Mouse (Mus musculus): ENCODE data around the gene Slc22a23. TPM values are rescaled to one million over a fixed set of nuclear protein-coding genes. Genes with fewer than 3 reads are reported as not detected.

The Slc22a23 gene
- total RNA-seq, 2 experiments from 2014 or later: 7.8 to 8.9 TPM

DNA sequence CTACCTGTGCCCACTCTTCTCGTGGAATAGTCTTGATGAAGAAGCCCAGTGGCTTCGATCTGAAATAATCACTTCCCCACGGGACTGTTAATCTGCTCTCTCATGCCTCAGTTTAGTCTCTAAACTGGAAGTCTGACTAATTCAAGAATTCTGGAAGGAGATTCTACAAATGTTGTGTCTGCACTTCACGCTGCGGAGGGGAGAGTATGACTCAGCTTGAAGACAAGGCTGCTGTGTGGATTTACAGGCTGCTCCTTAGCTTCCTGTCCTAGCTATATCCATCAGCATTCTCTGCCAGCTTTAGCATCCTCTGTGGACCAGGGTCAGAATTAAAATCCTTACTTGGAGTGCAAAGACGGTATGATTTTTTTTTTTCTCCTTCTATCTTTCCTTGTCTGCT, 112.0 kb downstream of the Slc22a23 start:
- DNase-seq: no peak

DNA sequence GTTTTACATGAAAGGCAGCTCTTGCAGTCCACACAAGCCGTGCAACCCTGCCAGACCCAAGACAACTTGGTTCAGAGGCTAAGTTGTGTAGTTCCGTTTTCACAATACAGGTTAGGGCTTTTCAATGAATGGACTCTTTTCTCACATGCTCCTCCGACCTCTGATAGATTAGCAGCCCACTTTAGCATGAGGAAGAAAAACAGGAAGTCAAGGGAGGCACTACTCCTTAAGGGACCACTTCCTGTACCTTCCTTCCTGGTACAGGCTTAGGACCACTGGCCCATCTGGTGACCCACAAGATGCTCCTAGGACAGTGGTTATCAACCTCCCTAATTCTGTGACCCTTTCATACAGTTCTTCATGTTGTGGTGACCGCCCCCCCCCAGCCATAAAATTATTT, 116.1 kb downstream of the Slc22a23 start:
- no peak for DNase-seq

DNA sequence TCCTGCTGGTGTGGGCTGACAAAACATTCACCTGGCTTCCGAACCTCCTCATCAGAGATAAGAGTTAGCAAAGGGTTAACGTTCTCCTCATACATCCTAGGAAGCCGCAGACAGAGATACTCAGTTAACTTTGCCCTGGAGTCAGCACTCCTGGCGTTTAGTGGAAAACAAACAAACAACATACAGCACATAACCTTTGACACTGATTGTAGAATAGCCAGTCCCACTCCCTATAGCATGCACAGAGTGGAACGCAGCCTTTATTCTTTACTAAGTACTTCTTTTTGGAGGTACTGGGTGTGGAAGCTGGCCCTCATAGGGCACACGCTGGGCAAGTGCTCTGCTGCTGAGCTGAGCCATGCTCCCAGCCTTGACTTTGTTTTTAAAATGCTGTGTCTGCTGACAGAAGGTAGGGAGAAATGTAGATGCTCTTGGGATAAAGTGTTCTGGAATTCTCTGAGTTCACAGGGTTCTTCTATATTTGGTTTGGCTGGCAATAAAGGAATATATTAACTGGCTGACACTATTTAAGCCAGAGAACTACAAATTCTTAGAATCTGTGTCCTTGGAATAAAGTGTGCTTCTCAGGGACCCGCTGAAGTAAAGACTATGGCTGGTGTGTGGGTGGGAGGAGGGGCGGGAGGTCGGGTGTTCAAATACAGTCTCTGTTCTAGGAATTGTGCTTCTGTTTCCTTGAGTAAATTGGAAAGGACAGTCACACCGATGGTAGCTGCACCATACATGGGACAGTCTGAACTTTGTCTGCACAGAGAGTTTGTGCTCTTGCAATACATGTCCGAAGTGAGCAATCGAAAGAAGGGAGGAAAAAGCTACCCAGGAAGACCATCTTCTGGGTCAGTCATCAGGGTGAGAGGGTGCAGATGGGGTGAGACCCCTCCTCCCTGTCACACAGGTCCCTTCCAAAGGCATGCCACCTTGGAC, 117.0 kb downstream of the Slc22a23 start:
- no peak for DNase-seq

DNA sequence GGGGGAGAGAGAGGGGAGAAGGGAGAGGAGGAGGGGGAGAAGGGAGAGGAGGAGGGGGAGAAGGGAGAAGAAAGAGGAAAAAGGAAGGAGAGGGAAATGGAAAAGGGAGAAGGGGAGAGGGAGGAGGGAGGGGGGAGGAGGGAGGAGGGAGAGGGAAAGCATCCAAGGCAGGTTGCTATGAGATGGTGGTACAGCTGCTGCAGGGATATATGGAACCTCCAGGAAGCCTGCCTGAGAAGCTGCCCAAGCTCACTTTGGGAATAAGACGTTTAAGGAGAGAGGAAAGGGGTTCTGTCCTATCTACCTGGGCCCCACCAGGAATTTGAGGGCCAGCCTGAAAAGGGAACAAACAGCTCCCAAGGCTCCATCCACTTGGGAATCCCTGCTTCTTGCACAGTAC, 118.0 kb downstream of the Slc22a23 start:
- no peak for DNase-seq

DNA sequence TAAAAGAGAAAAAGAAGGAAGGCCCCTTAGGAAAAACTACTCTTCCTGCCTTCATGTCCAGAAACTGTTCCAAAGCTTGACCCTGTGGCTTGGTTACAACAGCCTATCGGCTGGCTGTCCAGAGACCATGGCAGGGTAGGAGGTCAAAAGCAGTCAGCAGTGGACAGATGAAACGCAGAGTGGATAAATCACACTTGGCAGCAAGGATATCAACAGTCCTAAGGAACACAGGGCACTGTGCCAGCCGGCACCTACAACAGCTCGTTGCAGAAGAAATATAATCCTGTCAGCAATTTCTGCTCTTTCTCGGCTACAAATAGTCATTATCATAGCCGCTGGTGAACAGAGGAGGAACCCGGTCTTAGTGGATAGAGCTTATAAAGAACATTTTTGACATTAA, 122.0 kb downstream of the Slc22a23 start:
- DNase-seq: peak; percentile 71 to 79

DNA sequence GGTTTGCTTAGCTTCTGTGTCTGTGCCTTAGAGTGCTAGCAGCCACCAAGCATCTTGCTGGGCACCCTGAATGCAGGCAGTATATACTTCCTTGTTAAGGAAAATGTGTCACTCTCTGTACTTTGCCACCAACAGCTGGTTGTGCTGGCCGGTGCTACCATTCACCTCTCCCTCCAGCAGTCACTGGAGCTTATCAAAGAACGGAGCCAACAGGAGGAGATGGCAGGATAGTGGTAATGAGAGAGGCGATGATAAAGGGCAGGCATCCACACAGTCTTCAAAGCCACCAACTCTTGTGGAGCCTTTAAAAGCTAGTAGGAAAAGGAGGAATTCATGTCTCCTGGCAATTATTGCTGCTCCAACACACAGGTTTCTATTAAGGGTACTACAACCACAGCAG, 125.3 kb downstream of the Slc22a23 start:
- no peak for DNase-seq

DNA sequence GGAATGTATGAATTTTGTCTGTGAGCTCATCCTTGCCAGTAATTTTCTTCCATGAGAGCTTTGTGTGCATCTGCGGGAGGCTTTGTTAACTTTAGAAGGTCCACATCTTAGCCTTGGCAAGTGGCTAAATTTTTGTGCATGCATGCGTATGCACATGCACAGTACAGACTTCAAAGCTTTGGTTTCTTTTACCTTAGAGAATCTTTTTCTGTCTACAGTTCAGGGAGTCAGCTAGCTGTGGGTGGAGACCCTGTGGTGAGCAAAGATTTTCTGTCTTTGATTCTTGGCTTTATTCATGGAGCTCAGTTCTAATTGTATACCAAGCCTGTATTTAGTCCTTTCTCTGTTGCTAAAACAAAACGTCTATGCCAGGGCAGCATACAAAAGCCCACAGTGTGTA, 126.2 kb downstream of the Slc22a23 start:
- no peak for DNase-seq

DNA sequence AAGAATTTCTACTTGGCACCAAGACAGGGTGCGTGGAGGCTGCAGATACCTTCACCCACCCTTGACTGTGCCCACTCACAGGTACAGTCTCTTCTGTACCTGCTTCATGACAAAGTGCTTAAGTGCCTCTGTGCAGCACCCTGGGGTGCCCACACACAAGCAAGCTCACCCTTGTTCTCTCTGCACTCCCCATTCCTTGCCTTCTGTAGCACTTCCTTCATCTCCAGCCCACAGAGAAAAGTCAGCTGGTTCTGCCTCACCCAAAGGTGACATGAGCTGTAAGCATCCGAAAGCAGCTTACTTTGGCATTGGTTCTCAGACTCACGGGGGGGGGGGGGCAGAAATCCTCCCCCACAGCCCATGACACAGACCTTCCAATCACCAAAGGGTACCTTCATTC, 130.1 kb downstream of the Slc22a23 start:
- DNase-seq: no peak

DNA sequence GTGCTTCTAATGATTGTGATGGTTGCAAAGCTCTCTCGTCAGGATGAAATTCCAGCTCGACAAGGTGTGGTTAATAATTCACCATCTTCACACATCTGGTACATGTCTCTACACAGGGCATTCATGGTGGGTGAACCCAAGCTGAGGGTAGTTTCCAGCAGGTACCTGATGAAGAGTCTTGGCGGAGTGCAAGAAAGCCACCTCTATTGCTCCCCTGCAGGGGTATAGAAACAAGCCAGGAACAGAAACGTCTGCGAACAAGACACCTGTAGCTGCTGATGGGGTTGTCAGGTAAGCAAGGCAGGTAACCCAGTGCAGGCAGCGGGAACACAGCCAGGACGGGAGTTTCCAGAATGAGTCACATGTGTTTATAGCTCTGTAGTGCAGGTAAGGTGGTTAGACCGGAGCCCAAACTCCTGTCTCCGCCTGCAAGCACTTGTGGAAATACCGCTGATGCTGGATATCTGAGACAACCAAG, 132.2 kb downstream of the Slc22a23 start:
- DNase-seq: no peak

DNA sequence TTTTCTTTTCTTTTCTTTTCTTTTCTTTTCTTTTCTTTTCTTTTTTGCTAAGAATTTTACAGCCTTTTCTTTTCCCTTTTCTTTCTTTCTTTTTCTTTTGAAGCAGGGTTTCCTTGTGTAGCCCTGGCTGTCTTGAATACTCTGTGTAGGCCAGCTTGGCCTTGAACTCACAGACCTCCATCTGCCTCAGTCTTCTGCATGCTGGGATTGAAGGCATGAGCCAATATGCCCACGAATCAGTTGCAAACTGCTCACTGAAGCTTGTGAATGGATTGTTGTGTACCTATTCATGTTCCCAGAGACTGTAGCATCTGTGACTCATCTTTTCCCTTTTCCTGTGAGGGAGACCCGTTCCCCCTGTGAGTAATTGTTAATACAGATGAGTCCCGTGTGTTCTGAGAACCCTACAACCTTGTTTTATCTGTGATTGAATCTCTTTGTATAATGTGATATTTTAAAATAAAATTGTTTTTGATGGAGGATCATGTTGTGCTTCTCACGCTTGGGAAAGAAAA, 133.7 kb downstream of the Slc22a23 start:
- no peak for DNase-seq

DNA sequence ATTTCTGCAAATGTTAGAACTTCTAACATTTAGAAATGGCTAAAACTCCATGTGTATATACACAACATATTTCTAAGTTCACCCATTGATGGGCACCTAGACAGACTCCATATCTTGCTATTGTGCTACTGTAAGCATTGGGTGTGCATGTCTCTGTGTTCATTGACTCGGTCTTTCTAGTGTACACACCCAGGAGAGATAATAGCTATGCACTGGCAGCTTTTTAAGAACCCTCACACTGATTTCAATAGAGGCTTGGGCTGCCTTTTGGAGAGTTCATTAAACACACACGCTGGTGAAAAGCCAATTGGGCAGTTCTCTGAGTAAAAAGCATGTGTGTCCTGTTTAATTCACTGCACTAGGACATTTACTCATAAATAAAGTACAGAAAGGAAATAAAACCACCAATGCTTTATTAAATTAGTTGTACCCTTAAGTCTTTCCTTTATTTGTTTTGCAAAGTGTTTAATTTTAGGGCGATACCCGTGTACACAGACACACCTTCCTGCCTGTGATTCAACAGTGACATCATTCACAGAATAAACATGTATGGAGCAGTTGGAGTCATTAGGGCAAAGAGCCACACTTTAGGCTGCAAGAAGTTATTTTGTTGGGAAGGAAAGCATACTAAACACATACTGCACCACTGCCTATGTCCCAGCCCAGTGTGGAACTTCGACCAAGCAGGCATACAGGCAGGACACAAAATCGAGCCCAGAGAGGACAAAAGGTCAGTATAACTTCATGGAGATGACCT, 137.1 kb downstream of the Slc22a23 start:
- DNase-seq: no peak

DNA sequence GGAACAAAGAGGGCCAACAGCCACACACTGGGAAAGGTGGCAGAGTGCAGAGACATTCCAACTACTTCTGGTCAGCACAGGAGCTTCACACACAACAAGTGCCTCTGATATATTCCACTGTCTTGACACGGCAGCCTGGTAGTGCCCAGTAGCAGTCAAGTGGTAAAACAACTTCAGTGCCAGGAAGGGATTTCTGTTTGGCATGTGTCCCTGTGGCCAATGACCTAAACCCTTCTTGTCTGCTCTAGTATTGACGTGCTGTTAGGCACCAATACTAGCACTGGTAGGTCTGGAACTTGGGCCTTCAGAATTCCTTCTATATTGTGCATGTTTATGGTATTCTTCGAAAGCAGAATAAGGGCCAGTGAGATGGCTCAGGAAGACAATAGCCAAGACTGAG, 139.8 kb downstream of the Slc22a23 start:
- DNase-seq: no peak

DNA sequence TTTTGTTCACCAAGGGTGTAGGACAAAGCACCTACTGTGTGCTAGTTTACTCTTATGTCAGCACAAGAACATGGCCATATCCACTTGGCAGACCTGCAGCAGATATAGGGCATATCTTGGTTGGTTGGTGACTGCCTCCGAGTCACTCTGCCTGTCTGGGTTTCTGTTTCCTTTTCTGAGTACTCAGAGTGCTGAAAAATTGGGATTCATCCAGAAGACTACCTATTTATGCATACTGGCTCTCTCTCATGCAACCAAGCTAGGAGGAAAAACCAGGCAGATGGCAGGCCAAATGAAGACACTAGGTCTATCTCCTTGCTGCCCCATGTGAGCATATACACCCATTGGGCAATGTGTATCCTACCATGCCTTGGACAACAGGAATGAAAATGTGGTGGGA, 149.3 kb downstream of the Slc22a23 start:
- no peak for DNase-seq

DNA sequence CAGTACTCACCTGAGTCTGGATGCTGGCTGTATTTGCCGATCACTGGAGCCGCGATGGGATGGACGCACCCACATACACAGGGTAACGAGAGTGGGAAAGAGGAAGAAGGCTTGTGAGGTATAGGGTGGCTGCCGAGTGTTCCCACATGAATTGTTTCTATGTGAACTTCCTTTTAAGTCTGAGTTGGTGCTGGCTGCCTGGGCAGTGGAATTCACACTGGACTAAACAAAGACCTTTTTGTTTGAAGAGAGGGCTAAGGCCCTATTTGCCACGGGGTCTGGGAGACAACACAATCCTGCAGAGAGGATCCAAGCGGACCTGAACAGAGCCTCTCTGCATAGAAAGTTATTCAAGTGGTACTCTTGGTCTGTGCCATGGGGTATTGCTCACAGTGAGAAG, 151.6 kb downstream of the Slc22a23 start:
- no peak for DNase-seq

DNA sequence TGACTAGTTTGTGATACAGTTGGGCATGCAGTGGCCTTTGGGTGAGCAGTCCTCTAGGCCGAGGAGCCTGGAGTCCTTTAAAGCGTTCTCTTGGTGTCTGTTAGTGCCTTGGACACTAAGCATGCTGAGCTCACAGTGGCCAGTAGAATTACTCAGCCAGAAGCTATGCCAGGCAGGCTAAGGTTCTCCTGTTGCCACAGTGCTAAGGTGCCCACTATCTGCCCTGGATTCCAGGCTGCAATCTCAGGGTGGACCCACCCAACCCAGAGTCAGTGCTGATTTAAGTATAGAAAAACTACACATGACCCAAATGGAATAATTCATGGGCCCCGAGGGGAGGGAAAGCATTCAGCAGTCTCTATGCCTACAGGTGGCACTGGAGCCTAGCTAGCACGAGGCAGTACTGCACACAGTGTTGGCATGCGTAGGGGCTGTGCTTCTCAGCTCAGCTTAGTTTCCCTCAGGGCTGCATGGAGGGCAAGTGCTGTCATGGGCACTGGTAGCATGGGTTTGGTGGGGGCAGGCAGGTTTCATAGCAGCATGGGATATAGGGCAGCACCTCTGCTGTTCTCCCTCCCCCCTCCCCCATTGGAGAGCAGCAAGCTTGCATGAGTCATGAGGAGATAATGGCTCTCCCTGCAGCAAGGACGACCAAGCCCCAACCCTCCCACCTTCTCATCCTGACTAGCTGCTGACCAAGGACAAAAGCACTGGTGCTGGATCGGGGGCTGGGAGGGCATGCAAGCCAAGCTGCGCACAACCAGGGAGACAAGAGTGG, 152.4 kb downstream of the Slc22a23 start:
- peak; percentile 76 to 78 for DNase-seq

DNA sequence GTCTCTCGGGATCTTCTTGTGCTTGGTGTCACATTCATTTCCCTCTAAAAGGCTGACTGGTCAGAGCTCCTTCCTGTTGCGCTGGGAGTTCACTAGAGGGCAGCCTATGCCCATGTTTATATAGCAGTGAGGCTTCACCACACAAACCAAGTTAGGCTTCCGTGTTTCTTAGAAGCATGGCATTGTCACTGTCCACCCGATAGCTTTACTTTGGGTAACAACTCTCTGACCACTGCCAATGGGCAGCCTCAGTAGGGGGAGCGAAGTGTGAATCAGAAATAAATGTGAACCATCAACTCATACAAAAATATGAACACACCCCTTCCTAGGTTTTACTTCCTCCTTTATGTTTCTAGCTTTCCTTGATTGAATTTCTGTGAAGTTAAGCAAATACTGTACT, 157.4 kb downstream of the Slc22a23 start:
- DNase-seq: peak; percentile 59 to 77

DNA sequence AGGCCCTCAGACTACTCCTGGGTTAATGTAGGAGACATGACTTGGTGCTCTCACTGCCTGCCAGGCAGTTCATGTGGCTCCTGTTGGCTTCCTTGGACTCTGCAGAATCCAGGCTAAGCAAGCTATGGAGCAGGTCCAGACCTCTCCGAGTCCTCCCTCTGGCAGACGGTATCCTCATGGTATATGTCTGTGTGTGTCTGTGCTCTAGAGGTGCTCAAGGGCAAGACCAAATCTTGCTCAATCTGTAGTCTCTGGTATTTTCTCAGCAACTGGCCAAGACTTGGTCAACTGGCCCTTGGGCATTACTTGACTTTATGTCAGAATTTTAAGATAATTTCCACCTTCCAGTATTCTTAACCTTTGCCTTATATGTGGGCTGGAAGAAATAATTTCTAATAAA, 159.6 kb downstream of the Slc22a23 start:
- no peak for DNase-seq

DNA sequence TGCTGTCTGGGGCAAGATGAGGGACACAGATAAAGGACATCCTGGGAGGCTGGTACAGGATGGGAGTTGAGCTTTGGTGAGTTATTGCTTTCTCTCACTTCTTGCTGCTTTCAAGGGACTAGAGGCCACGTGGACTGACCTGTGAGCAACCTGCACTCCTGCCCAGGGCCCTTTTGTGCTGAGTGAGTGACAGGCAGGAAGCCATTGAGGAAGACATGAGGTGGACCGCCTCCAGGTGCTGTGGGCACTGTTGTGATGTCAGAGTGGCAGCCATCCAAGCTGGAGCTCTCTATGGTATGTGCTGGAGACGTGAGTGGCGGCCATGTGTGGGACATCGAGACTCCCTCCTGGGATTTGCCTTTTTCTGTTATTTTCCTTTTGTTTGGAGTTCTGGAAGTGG, 163.4 kb downstream of the Slc22a23 start:
- DNase-seq: no peak

DNA sequence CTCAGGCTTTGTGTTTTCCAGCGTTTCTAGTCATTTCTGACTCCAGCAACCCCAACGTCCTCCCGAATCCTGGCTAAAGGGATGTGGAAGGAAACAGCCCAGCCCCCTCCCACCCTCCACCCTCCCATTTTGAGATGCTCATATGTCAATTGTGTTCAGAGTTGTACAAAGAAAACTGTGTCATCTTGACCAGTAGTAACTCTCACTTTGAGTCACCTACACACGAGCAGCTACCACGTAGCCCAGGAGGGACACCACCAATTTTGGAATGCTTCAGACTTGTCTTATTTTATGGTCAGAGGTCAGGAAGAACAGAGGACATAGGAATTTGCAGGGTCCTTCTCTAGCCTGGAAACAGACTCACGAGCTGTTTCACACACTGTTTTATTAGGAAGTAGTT, 171.0 kb downstream of the Slc22a23 start:
- no peak for DNase-seq

DNA sequence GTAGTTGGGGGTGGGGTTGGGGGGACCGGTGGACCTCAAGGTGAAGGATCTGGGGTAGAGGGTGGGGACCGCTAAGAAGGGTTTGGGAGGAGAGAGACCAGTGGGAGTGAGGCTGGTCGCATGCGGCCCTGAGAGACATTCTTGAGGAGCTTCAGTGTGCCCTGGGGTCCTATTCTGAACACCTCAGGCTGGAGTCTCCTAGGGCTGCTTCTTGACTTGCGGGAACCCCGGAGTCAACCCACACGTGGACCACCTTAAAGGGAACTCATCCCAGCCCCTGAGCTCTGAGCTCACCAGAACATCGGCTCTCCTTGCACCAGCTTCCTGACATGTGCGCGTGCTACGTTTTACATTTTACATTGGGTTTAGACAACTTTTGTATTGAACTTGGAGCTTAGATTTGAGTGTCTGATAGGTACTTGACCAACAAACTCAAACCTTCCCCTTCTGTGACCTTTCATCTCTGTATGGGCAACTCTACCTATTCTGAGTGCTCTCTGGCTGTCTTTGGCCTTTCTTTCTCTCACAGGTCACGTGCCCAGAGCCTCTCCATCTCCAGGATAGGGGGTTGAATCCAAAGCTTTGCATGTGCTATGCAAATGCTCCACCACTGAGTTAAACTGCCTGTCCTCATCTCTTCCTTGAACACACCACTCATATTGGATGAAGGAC, 181.5 kb downstream of the Slc22a23 start:
- DNase-seq: no peak

DNA sequence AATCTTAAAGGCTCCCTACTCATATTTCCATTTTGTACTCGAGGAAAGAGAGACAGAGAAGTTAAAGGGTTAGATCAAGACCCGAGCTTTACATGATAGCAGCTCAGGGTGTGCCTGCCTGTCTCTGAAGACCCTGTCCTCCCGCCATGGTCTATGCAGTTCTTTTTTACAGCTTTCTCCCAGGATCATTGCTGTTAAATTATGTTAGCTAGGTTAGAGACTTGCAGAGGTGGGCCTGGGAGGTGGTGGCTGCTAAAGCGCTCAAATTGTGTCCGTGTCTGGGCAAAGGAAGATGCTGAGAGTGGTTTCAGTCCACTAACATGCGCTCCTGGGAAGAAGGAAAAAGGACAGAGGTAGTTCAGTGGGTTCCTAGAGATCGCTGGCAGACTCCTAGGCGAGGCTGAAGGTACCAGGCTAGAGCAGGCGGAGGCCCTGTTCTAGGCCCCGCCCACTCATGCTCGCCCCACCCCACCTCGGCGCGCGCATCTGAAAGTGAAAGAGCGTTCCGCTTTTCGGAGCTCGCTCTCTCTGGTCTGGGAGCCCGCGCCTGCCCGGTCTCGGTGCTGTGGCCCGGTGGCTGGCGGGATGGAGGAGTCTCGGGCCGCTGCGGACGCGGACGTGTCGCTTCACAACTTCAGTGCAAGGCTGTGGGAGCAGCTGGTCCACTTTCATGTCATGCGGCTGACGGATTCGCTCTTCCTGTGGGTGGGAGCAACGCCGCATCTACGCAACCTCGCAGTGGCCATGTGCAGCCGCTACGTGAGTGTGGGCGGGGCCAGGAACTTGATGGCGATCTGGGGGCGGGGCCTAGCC, 182.3 kb downstream of the Slc22a23 start, which contains the start of gene Psmg4:
Gene Psmg4, plus strand, starts transcription at position 474 of the 813 bp plus-strand sequence.
- peak; percentile 94 to 96 for DNase-seq
